Comparison of ENCODE assay signal across 8 mouse cellular contexts in genomic region chr12:3960553-3960952, GRCm38 (mm10). TPM values are rescaled to one million over a fixed set of nuclear protein-coding genes. Genes with fewer than 3 reads are reported as not detected.
DNase-seq lines count a peak whose midpoint lies in the region; ATAC-seq and TF ChIP-seq lines count a peak whose summit lies in the region.
"Had no signal": no experiment of that assay in that cellular context is flagged by ENCODE, and none has a peak within 500 bp of the region (broad histone marks: within the 10 kb centered on the region; RNA-seq: fewer than 3 reads in every experiment).

No protein-coding gene starts in this region.

- no peaks in the 10 kb centered on the region for H3K9me3 ChIP-seq in embryonic facial prominence, embryonic 14.5 days (ENCODE audit: control insufficient read depth, low read length)
- H3K9me3 ChIP-seq in intestine, embryonic 14.5 days (ENCODE audit: control insufficient read depth, low read length): no peaks in the 10 kb centered on the region
- H3K9me3 ChIP-seq in midbrain, postnatal 0 days (ENCODE audit: low read length): no peaks in the 10 kb centered on the region

- no peaks in the 10 kb centered on the region for H3K27me3 ChIP-seq in embryonic facial prominence, embryonic 14.5 days (replicated peaks; ENCODE audit: control insufficient read depth, insufficient read depth, low read length)
- H3K27me3 ChIP-seq in intestine, embryonic 14.5 days (replicated peaks; ENCODE audit: control insufficient read depth, insufficient read depth, low read length): no peaks in the 10 kb centered on the region; the same call in 1 of the 2 replicates
- H3K27me3 ChIP-seq in midbrain, postnatal 0 days (ENCODE audit: insufficient read depth, low read length): no peaks in the 10 kb centered on the region

- H3K4me1 ChIP-seq in embryonic facial prominence, embryonic 14.5 days (ENCODE audit: control insufficient read depth, insufficient read depth, low read length): peaks cover 10% of the 10 kb centered on the region; the same call in 1 of the 2 replicates
- 0 out of 2 replicates have a peak, but pooled peaks cover 5% of the 10 kb centered on the region for H3K4me1 ChIP-seq in intestine, embryonic 14.5 days (replicated peaks; ENCODE audit: control insufficient read depth, insufficient read depth, low read length)
- H3K4me1 ChIP-seq in midbrain, postnatal 0 days (ENCODE audit: insufficient read depth, low read length): 0 out of 2 replicates have a peak, but pooled peaks cover 3% of the 10 kb centered on the region

- TF ChIP-seq CTCF in midbrain, postnatal 0 days (IDR thresholded peaks at IDR 0.05): peak; percentile 51

- peak overlapping the region; percentile 91 for H3K4me2 ChIP-seq in embryonic facial prominence, embryonic 14.5 days (ENCODE audit: low read depth, low read length)
- H3K4me2 ChIP-seq in intestine, embryonic 14.5 days (ENCODE audit: low read length): peak overlapping the region; percentile 82
- H3K4me2 ChIP-seq in midbrain, postnatal 0 days (ENCODE audit: low read depth, low read length, poor library complexity, severe bottlenecking): peak overlapping the region; percentile 87

- peak overlapping the region; percentile 63 for H3K4me3 ChIP-seq in embryonic facial prominence, embryonic 14.5 days (ENCODE audit: low read depth, low read length)
- H3K4me3 ChIP-seq in intestine, embryonic 14.5 days (ENCODE audit: low read depth, low read length): peak overlapping the region; percentile 55
- peak overlapping the region; percentile 53 for H3K4me3 ChIP-seq in midbrain, postnatal 0 days (ENCODE audit: low read depth, low read length)
- H3K4me3 ChIP-seq: myocyte had no signal

- peak; percentile 43 for DNase-seq in retina, postnatal 1 day
- DNase-seq in retina, embryonic 14.5 days (ENCODE audit: low spot score): no peak
- peak; percentile 16 for DNase-seq in embryonic facial prominence, embryonic 14.5 days (ENCODE audit: low spot score)
- DNase-seq in intestine, embryonic 14.5 days (ENCODE audit: low spot score): no peak
- peak; percentile 47 for DNase-seq in midbrain, postnatal 0 days (ENCODE audit: low spot score)
- DNase-seq in right cerebral cortex, postnatal 4 days: no peak
- DNase-seq in layer of hippocampus, adult 9-10 months (ENCODE audit: low spot score): no peak

- peak overlapping the region; percentile 87 for H3K27ac ChIP-seq in embryonic facial prominence, embryonic 14.5 days (replicated peaks; ENCODE audit: low read depth, low read length)
- H3K27ac ChIP-seq in intestine, embryonic 14.5 days (ENCODE audit: low read depth): no peak overlapping the region; the same call in 1 of the 2 replicates
- peak overlapping the region; percentile 97 for H3K27ac ChIP-seq in midbrain, postnatal 0 days (ENCODE audit: low read depth, low read length)

- H3K36me3 ChIP-seq in embryonic facial prominence, embryonic 14.5 days (ENCODE audit: control insufficient read depth, insufficient read depth, low read length): no peaks in the 10 kb centered on the region
- no peaks in the 10 kb centered on the region for H3K36me3 ChIP-seq in intestine, embryonic 14.5 days (ENCODE audit: control insufficient read depth, insufficient read depth, low read length)
- H3K36me3 ChIP-seq in midbrain, postnatal 0 days (ENCODE audit: insufficient read depth, low read length): peaks cover 16% of the 10 kb centered on the region

- 51% methylated on average over 4 of the region's 4 CpGs for WGBS in embryonic facial prominence, embryonic 14.5 days
- WGBS in intestine, embryonic 14.5 days: 52% methylated on average over 4 of the region's 4 CpGs
- WGBS in midbrain, postnatal 0 days: 45% methylated on average over 4 of the region's 4 CpGs

- peak overlapping the region; percentile 82 for H3K9ac ChIP-seq in embryonic facial prominence, embryonic 14.5 days (ENCODE audit: low read depth, low read length)
- peak overlapping the region; percentile 67 for H3K9ac ChIP-seq in intestine, embryonic 14.5 days (ENCODE audit: low read length)
- peak overlapping the region; percentile 83; the same call in 1 of the 2 replicates for H3K9ac ChIP-seq in midbrain, postnatal 0 days (replicated peaks; ENCODE audit: low read length, poor library complexity, severe bottlenecking)

- no peak for ATAC-seq in embryonic facial prominence, embryonic 14.5 days (ENCODE audit: low read depth)
- no peak for ATAC-seq in intestine, embryonic 14.5 days (replicated peaks; ENCODE audit: low FRiP score, low TSS enrichment, low read depth)
- ATAC-seq in midbrain, postnatal 0 days (ENCODE audit: low FRiP score): no peak

RNA-seq across cellular contexts. Expression of gene Pomc, which starts 5.8 kb away (rescaled TPM):
- polyA plus RNA-seq in embryonic facial prominence, embryonic 14.5 days (2014; fragmentation: Nextera tagmentation; extraction: Ambion mirVana): 23.1 and 26.6 TPM in 2 replicates
- 3.2 TPM in 2 replicates for polyA plus RNA-seq in intestine, embryonic 14.5 days (2014; fragmentation: Nextera tagmentation; extraction: Ambion mirVana)
- 2.2 and 2.4 TPM in 2 replicates for total RNA-seq in midbrain, postnatal 0 days (2014; rRNA removed)
- 7.9 and 9.8 TPM in 2 replicates for polyA plus RNA-seq in midbrain, postnatal 0 days (2015; fragmentation: Nextera tagmentation; extraction: Ambion mirVana)
- polyA plus RNA-seq: myocyte had no signal

Comparison
In these comparisons a context has a peak if more than half of its experiments do, and no peak if none do; other contexts are left out.
1. DNase-seq: peak in retina, postnatal 1 day (single experiment), embryonic facial prominence, embryonic 14.5 days (single experiment) and midbrain, postnatal 0 days (single experiment); none in retina, embryonic 14.5 days (single experiment), intestine, embryonic 14.5 days (single experiment), right cerebral cortex, postnatal 4 days (single experiment) and layer of hippocampus, adult 9-10 months (single experiment).
2. Peak in every context shown above with its lines, with median percentiles within 50 percentile points of each other: H3K4me2 ChIP-seq, H3K4me3 ChIP-seq and H3K9ac ChIP-seq.